In genomic region chr11:96861446-96861845, GRCm38 (mm10) we compare ENCODE assay signal across 9 mouse cellular contexts. TPM values are rescaled to one million over a fixed set of nuclear protein-coding genes. Genes with fewer than 3 reads are reported as not detected.
DNase-seq lines count a peak whose midpoint lies in the region; ATAC-seq and TF ChIP-seq lines count a peak whose summit lies in the region.
"Had no signal": no experiment of that assay in that cellular context is flagged by ENCODE, and none has a peak within 500 bp of the region (broad histone marks: within the 10 kb centered on the region; RNA-seq: fewer than 3 reads in every experiment).

No protein-coding gene starts in this region.

- peaks cover 4% of the 10 kb centered on the region; the same call in 1 of the 2 replicates for H3K4me1 ChIP-seq in bone marrow macrophage, adult 2 months (ENCODE audit: control insufficient read depth, insufficient read depth, low read length)
- no peaks in the 10 kb centered on the region for H3K4me1 ChIP-seq in intestine, postnatal 0 days (replicated peaks; ENCODE audit: control insufficient read depth, insufficient read depth, low read length)
- peaks cover 31% of the 10 kb centered on the region for H3K4me1 ChIP-seq in lung, embryonic 15.5 days
- H3K4me1 ChIP-seq in small intestine, adult 2 months (ENCODE audit: control insufficient read depth, insufficient read depth, insufficient read length, low read length): peaks cover 2% of the 10 kb centered on the region

- H3K4me3 ChIP-seq in bone marrow macrophage, adult 2 months (ENCODE audit: insufficient read depth, low read length): peak overlapping the region; percentile 65
- H3K4me3 ChIP-seq in intestine, postnatal 0 days (ENCODE audit: low read depth, low read length): peak overlapping the region; percentile 38
- peak overlapping the region; percentile 45 for H3K4me3 ChIP-seq in lung, embryonic 15.5 days
- peak overlapping the region; percentile 59 for H3K4me3 ChIP-seq in small intestine, adult 2 months (ENCODE audit: low read depth, low read length)

- WGBS in intestine, postnatal 0 days: under 1% methylated on average over 20 of the region's 20 CpGs
- under 1% methylated on average over 20 of the region's 20 CpGs for WGBS in lung, embryonic 15.5 days
- 1% methylated on average over 20 of the region's 20 CpGs for WGBS in small intestine, adult 2 months

- no peak overlapping the region for H3K27ac ChIP-seq in bone marrow macrophage, adult 2 months (ENCODE audit: insufficient read depth, low read depth, low read length)
- no peak overlapping the region for H3K27ac ChIP-seq in intestine, postnatal 0 days (ENCODE audit: low read depth, low read length)
- H3K27ac ChIP-seq in lung, embryonic 15.5 days: peak overlapping the region; percentile 34; the same call in 1 of the 2 replicates
- H3K27ac ChIP-seq in small intestine, adult 2 months (ENCODE audit: insufficient read depth, low read depth, low read length): peak overlapping the region; percentile 38

- ATAC-seq in intestine, postnatal 0 days: peak; percentile 12
- peak; percentile 45 for ATAC-seq in lung, embryonic 15.5 days (ENCODE audit: borderline replicate concordance, extremely low read depth, low FRiP score, low TSS enrichment)

- peak overlapping the region; percentile 76 for H3K4me2 ChIP-seq in intestine, postnatal 0 days (replicated peaks; ENCODE audit: low read depth)
- peak overlapping the region; percentile 82 for H3K4me2 ChIP-seq in lung, embryonic 15.5 days

- no peaks in the 10 kb centered on the region for H3K36me3 ChIP-seq in intestine, postnatal 0 days (ENCODE audit: control insufficient read depth, insufficient read depth)
- no peaks in the 10 kb centered on the region for H3K36me3 ChIP-seq in lung, embryonic 15.5 days
- H3K36me3 ChIP-seq in small intestine, adult 2 months (ENCODE audit: control insufficient read depth, insufficient read depth, low read length): no peaks in the 10 kb centered on the region

- DNase-seq in kidney, adult 11 months: peak; percentile 66
- no peak for DNase-seq in kidney, adult 18-20 months
- DNase-seq in gastrocnemius, postnatal 4 days (ENCODE audit: low spot score in 2 of 2): peak; percentile 32 to 52
- no peak for DNase-seq in spleen, adult 18-20 months

- no peak for TF ChIP-seq CTCF in bone marrow macrophage, adult 2 months (IDR thresholded peaks at IDR 0.05; ENCODE audit: low read depth, low read length)
- TF ChIP-seq CTCF in intestine, postnatal 0 days (IDR thresholded peaks at IDR 0.05; ENCODE audit: low read depth): no peak
- TF ChIP-seq CTCF in small intestine, adult 2 months (IDR thresholded peaks at IDR 0.05; ENCODE audit: extremely low read depth, insufficient read length, insufficient replicate concordance, low read depth, low read length): no peak

- peaks cover 8% of the 10 kb centered on the region for H3K27me3 ChIP-seq in intestine, postnatal 0 days (replicated peaks; ENCODE audit: control insufficient read depth, insufficient read depth, low read length)
- H3K27me3 ChIP-seq in lung, embryonic 15.5 days: peaks cover 5% of the 10 kb centered on the region; the same call in 1 of the 2 replicates
- 0 out of 2 replicates have a peak, but pooled peaks cover 2% of the 10 kb centered on the region for H3K27me3 ChIP-seq in small intestine, adult 2 months (ENCODE audit: control insufficient read depth, insufficient read depth, low read length)
- H3K27me3 ChIP-seq: Patski had no signal

- H3K9me3 ChIP-seq in intestine, postnatal 0 days (ENCODE audit: control insufficient read depth): no peaks in the 10 kb centered on the region
- H3K9me3 ChIP-seq in lung, embryonic 15.5 days: no peaks in the 10 kb centered on the region

- H3K9ac ChIP-seq in intestine, postnatal 0 days (ENCODE audit: low read depth, low read length): peak overlapping the region; percentile 23; the same call in 1 of the 2 replicates
- H3K9ac ChIP-seq in lung, embryonic 15.5 days: peak overlapping the region; percentile 25; the same call in 1 of the 2 replicates

- no peak for TF ChIP-seq POLR2A in bone marrow macrophage, adult 2 months (IDR thresholded peaks at IDR 0.05; ENCODE audit: borderline replicate concordance, low read depth, low read length)
- TF ChIP-seq POLR2A in small intestine, adult 2 months (IDR thresholded peaks at IDR 0.05; ENCODE audit: low read depth, low read length): no peak

RNA-seq across cellular contexts. Expression of gene Copz2, which starts 11.8 kb away (rescaled TPM):
- polyA plus RNA-seq in bone marrow macrophage, adult 2 months (2012; ENCODE audit: insufficient read depth, insufficient read length, missing spikeins): 20.2 and 24.7 TPM in 2 replicates
- total RNA-seq in gastrocnemius, postnatal 4 days (2021): 10 to 100 TPM; 71.4 to 77.1 TPM
- polyA plus RNA-seq in intestine, postnatal 0 days (2015; fragmentation: Nextera tagmentation; extraction: Ambion mirVana): 46.8 and 47.6 TPM in 2 replicates
- 134 and 138 TPM in 2 replicates for polyA plus RNA-seq in lung, embryonic 15.5 days (2015; fragmentation: Nextera tagmentation; extraction: Ambion mirVana)
- 4.7 and 9.5 TPM in 2 replicates for polyA plus RNA-seq in small intestine, adult 2 months (2012; rRNA removed)

RNA-seq across cellular contexts. Expression of gene Nfe2l1, which starts 31.7 kb away (rescaled TPM):
- 105 and 106 TPM in 2 replicates for polyA plus RNA-seq in bone marrow macrophage, adult 2 months (2012; ENCODE audit: insufficient read depth, insufficient read length, missing spikeins)
- total RNA-seq in gastrocnemius, postnatal 4 days (2021): 100 to 1,000 TPM; 200 to 204 TPM
- 31.6 and 35.0 TPM in 2 replicates for polyA plus RNA-seq in intestine, postnatal 0 days (2015; fragmentation: Nextera tagmentation; extraction: Ambion mirVana)
- 62.5 and 65.0 TPM in 2 replicates for polyA plus RNA-seq in lung, embryonic 15.5 days (2015; fragmentation: Nextera tagmentation; extraction: Ambion mirVana)
- polyA plus RNA-seq in small intestine, adult 2 months (2012; rRNA removed): 36.1 and 87.5 TPM in 2 replicates

RNA-seq across cellular contexts. Expression of gene Cdk5rap3, which starts 54.9 kb away (rescaled TPM):
- 26.3 and 30.0 TPM in 2 replicates for polyA plus RNA-seq in bone marrow macrophage, adult 2 months (2012; ENCODE audit: insufficient read depth, insufficient read length, missing spikeins)
- total RNA-seq in gastrocnemius, postnatal 4 days (2021): 10 to 100 TPM; 39.2 to 45.1 TPM
- 64.1 and 68.9 TPM in 2 replicates for polyA plus RNA-seq in intestine, postnatal 0 days (2015; fragmentation: Nextera tagmentation; extraction: Ambion mirVana)
- 65.8 and 67.2 TPM in 2 replicates for polyA plus RNA-seq in lung, embryonic 15.5 days (2015; fragmentation: Nextera tagmentation; extraction: Ambion mirVana)
- 23.2 and 33.1 TPM in 2 replicates for polyA plus RNA-seq in small intestine, adult 2 months (2012; rRNA removed)

Comparison
In these comparisons a context has a peak if more than half of its experiments do, and no peak if none do; other contexts are left out.
1. DNase-seq: peak in kidney, adult 11 months (single experiment) and gastrocnemius, postnatal 4 days (2 of 2); none in kidney, adult 18-20 months (single experiment) and spleen, adult 18-20 months (0 of 2).
2. H3K27ac ChIP-seq: peak in lung, embryonic 15.5 days (single experiment) and small intestine, adult 2 months (single experiment); none in bone marrow macrophage, adult 2 months (single experiment) and intestine, postnatal 0 days (single experiment).
3. Peak in every context shown above with its lines, with median percentiles within 50 percentile points of each other: H3K4me3 ChIP-seq.